Mouse (Mus musculus): ENCODE measurements around the gene Tbxa2r.

- TF ChIP-seq CTCF (IDR thresholded peaks at IDR 0.05; ENCODE audit: insufficient read depth, low read length) (no peak), POLR2A (IDR thresholded peaks at IDR 0.05; ENCODE audit: borderline replicate concordance, extremely low read depth, low read depth, low read length) (no peak)
Measured at GRCm38 (mm10) chr10:81358841-81359240, 30.3 kb downstream of the Tbxa2r start.

Measured in lung, adult 2 months (tissue).